ENCODE assay signal across 25 mouse cellular contexts in the genomic region with DNA sequence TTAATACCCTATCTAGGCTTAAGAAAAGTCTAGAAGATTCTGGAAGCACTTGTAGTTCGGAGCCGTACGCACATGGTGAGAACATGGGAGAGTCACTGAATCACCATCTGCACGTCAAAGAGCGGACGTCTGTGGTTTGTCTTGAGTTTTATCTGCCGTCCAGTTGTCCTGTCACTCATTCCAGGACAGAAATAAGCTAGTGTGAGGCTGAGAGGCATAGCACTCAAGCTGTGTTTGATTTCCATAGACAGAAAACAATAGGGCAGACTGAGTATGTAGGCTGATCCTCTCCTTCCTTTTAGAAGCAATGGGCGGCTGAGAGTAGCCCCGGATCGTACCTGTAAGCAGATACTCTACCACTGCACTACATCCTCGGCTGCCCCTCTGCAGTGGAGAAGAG. TPM values are rescaled to one million over a fixed set of nuclear protein-coding genes. Genes with fewer than 3 reads are reported as not detected.
DNase-seq lines count a peak whose midpoint lies in the region; ATAC-seq and TF ChIP-seq lines count a peak whose summit lies in the region.
"Had no signal": no experiment of that assay in that cellular context is flagged by ENCODE, and none has a peak within 500 bp of the region (broad histone marks: within the 10 kb centered on the region; RNA-seq: fewer than 3 reads in every experiment).

No protein-coding gene starts in this region.

- no peak for TF ChIP-seq EP300 in liver, postnatal 0 days (IDR thresholded peaks at IDR 0.05; ENCODE audit: low read depth)

- DNase-seq in heart, adult 8-10 months (ENCODE audit: low spot score): no peak
- DNase-seq in liver, embryonic 11.5 days (ENCODE audit: low spot score): no peak
- DNase-seq in liver, postnatal 0 days: no peak
- peak; percentile 26 for DNase-seq in WW6 (ENCODE audit: low read depth, low spot score)
- DNase-seq in kidney, adult 2 months: no peak
- DNase-seq: adrenal gland, postnatal 10 days; B cell, adult 2 months; cerebellum, adult 11-12 months; cerebellum, postnatal 25 days; gastrocnemius, adult 2 months; heart, postnatal 36 days; kidney, adult 18-20 months; kidney, postnatal 14 days; spleen, adult 18-20 months; thymus, adult 18-20 months had no signal

- peak overlapping the region; percentile 35 for H3K4me2 ChIP-seq in heart, embryonic 12.5 days
- H3K4me2 ChIP-seq in liver, embryonic 11.5 days: no peak overlapping the region
- no peak overlapping the region for H3K4me2 ChIP-seq in liver, postnatal 0 days (ENCODE audit: low read depth, low read length)
- H3K4me2 ChIP-seq in myocyte (ENCODE audit: low read depth): no peak overlapping the region
- no peak overlapping the region for H3K4me2 ChIP-seq in forebrain, embryonic 16.5 days (ENCODE audit: low read length)
- H3K4me2 ChIP-seq: forebrain, embryonic 15.5 days; hindbrain, embryonic 15.5 days; limb, embryonic 15.5 days; neural tube, embryonic 12.5 days had no signal

- no peak for TF ChIP-seq CTCF in liver, postnatal 0 days (IDR thresholded peaks at IDR 0.05; ENCODE audit: low read depth)
- no peak for TF ChIP-seq CTCF in kidney, adult 2 months (conservative IDR thresholded peaks at IDR 0.05; ENCODE audit: insufficient read depth, insufficient read length, low read depth, low read length)

- peak overlapping the region; percentile 11 for H3K4me3 ChIP-seq in heart, embryonic 12.5 days
- no peak overlapping the region for H3K4me3 ChIP-seq in liver, embryonic 11.5 days (ENCODE audit: low read depth, low read length)
- no peak overlapping the region for H3K4me3 ChIP-seq in liver, postnatal 0 days (ENCODE audit: low read depth, low read length)
- H3K4me3 ChIP-seq in myocyte: no peak overlapping the region
- H3K4me3 ChIP-seq in forebrain, embryonic 16.5 days (replicated peaks; ENCODE audit: low read length): no peak overlapping the region
- no peak overlapping the region for H3K4me3 ChIP-seq in kidney, adult 2 months (ENCODE audit: insufficient read depth, low read depth, low read length)
- H3K4me3 ChIP-seq: forebrain, embryonic 15.5 days; gastrocnemius, adult 2 months; hindbrain, embryonic 15.5 days; limb, embryonic 15.5 days; neural tube, embryonic 12.5 days had no signal

- peaks cover 12% of the 10 kb centered on the region for H3K4me1 ChIP-seq in heart, embryonic 12.5 days (replicated peaks)
- peaks cover 7% of the 10 kb centered on the region; the same call in 1 of the 2 replicates for H3K4me1 ChIP-seq in liver, embryonic 11.5 days (replicated peaks; ENCODE audit: control insufficient read depth, insufficient read depth, low read length)
- peaks cover 3% of the 10 kb centered on the region for H3K4me1 ChIP-seq in liver, postnatal 0 days (ENCODE audit: insufficient read depth)
- H3K4me1 ChIP-seq in forebrain, embryonic 16.5 days (replicated peaks; ENCODE audit: control insufficient read depth, insufficient read depth, low read length): no peaks in the 10 kb centered on the region
- no peaks in the 10 kb centered on the region for H3K4me1 ChIP-seq in kidney, adult 2 months (ENCODE audit: control insufficient read depth, insufficient read depth, low read length)
- H3K4me1 ChIP-seq: forebrain, embryonic 15.5 days; hindbrain, embryonic 15.5 days; limb, embryonic 15.5 days; neural tube, embryonic 12.5 days had no signal

- no peaks in the 10 kb centered on the region for H3K27me3 ChIP-seq in heart, embryonic 12.5 days (replicated peaks)
- no peaks in the 10 kb centered on the region for H3K27me3 ChIP-seq in liver, embryonic 11.5 days (replicated peaks; ENCODE audit: control insufficient read depth, insufficient read depth, low read length)
- no peaks in the 10 kb centered on the region for H3K27me3 ChIP-seq in liver, postnatal 0 days (ENCODE audit: insufficient read depth, low read length)
- no peaks in the 10 kb centered on the region for H3K27me3 ChIP-seq in myocyte (ENCODE audit: control insufficient read depth, insufficient read depth, insufficient read length)
- no peaks in the 10 kb centered on the region for H3K27me3 ChIP-seq in forebrain, embryonic 16.5 days (replicated peaks; ENCODE audit: control insufficient read depth, insufficient read depth, low read length)
- no peaks in the 10 kb centered on the region for H3K27me3 ChIP-seq in kidney, adult 2 months (replicated peaks; ENCODE audit: control insufficient read depth, insufficient read depth, low read length)
- H3K27me3 ChIP-seq: forebrain, embryonic 15.5 days; hindbrain, embryonic 15.5 days; limb, embryonic 15.5 days; megakaryocyte, embryonic 14.5 days; neural tube, embryonic 12.5 days had no signal

- 46% methylated on average over 11 of the region's 11 CpGs for WGBS in heart, embryonic 12.5 days
- WGBS in liver, embryonic 11.5 days: 71% methylated on average over 11 of the region's 11 CpGs
- WGBS in liver, postnatal 0 days (ENCODE audit: insufficient replicate concordance): 88% methylated on average over 11 of the region's 11 CpGs
- 88% methylated on average over 11 of the region's 11 CpGs for WGBS in forebrain, embryonic 16.5 days
- WGBS in kidney, adult 2 months: 97% methylated on average over 11 of the region's 11 CpGs

- H3K79me2 ChIP-seq in myocyte (ENCODE audit: control insufficient read depth, insufficient read depth): peaks cover 5% of the 10 kb centered on the region

- no peaks in the 10 kb centered on the region for H3K9me3 ChIP-seq in heart, embryonic 12.5 days (replicated peaks)
- no peaks in the 10 kb centered on the region for H3K9me3 ChIP-seq in liver, embryonic 11.5 days (ENCODE audit: control insufficient read depth, low read length)
- H3K9me3 ChIP-seq in liver, postnatal 0 days (ENCODE audit: low read length): no peaks in the 10 kb centered on the region
- no peaks in the 10 kb centered on the region for H3K9me3 ChIP-seq in forebrain, embryonic 16.5 days (ENCODE audit: control insufficient read depth, low read length)
- H3K9me3 ChIP-seq: forebrain, embryonic 15.5 days; G1E; hindbrain, embryonic 15.5 days; limb, embryonic 15.5 days; megakaryocyte, embryonic 14.5 days; neural tube, embryonic 12.5 days had no signal

- no peak overlapping the region for H3ac ChIP-seq in myocyte (ENCODE audit: control insufficient read depth, insufficient read length)

- H3K9ac ChIP-seq in heart, embryonic 12.5 days: no peak overlapping the region
- H3K9ac ChIP-seq in liver, embryonic 11.5 days (ENCODE audit: low read depth, low read length): no peak overlapping the region
- no peak overlapping the region for H3K9ac ChIP-seq in liver, postnatal 0 days (replicated peaks)
- no peak overlapping the region for H3K9ac ChIP-seq in forebrain, embryonic 16.5 days (replicated peaks; ENCODE audit: low read depth, low read length)
- H3K9ac ChIP-seq: forebrain, embryonic 15.5 days; hindbrain, embryonic 15.5 days; limb, embryonic 15.5 days; neural tube, embryonic 12.5 days had no signal

- ATAC-seq in heart, embryonic 12.5 days (ENCODE audit: insufficient number of reproducible peaks, low FRiP score): peak; percentile 57; the same call in 1 of the 2 replicates
- ATAC-seq in liver, embryonic 11.5 days (replicated peaks; ENCODE audit: low FRiP score): peak; percentile 68
- ATAC-seq in liver, postnatal 0 days: no peak
- no peak for ATAC-seq in forebrain, embryonic 16.5 days
- ATAC-seq: forebrain, embryonic 15.5 days; lung, postnatal 0 days had no signal

- TF ChIP-seq POLR2A in myocyte (IDR thresholded peaks at IDR 0.05; ENCODE audit: insufficient read length, low read depth): no peak
- TF ChIP-seq POLR2A in kidney, adult 2 months (IDR thresholded peaks at IDR 0.05; ENCODE audit: low read depth, low read length): no peak

- peak overlapping the region; percentile 84 for H3K27ac ChIP-seq in heart, embryonic 12.5 days (ENCODE audit: poor library complexity, severe bottlenecking)
- no peak overlapping the region for H3K27ac ChIP-seq in liver, embryonic 11.5 days (ENCODE audit: low read depth, low read length)
- H3K27ac ChIP-seq in liver, postnatal 0 days (ENCODE audit: low read depth): no peak overlapping the region
- no peak overlapping the region for H3K27ac ChIP-seq in forebrain, embryonic 16.5 days (ENCODE audit: low read length)
- H3K27ac ChIP-seq in kidney, adult 2 months (ENCODE audit: insufficient read depth, low read depth, low read length): no peak overlapping the region
- H3K27ac ChIP-seq: forebrain, embryonic 15.5 days; gastrocnemius, adult 2 months; hindbrain, embryonic 15.5 days; limb, embryonic 15.5 days; neural tube, embryonic 12.5 days had no signal

- H3K36me3 ChIP-seq in heart, embryonic 12.5 days: peaks cover 42% of the 10 kb centered on the region
- 0 out of 2 replicates have a peak, but pooled peaks cover 2% of the 10 kb centered on the region for H3K36me3 ChIP-seq in liver, embryonic 11.5 days (ENCODE audit: control insufficient read depth, insufficient read depth, low read length)
- peaks cover 19% of the 10 kb centered on the region; the same call in 1 of the 2 replicates for H3K36me3 ChIP-seq in liver, postnatal 0 days (replicated peaks; ENCODE audit: insufficient read depth, low read length)
- H3K36me3 ChIP-seq in myocyte (ENCODE audit: control insufficient read depth, insufficient read depth): peaks cover 3% of the 10 kb centered on the region
- no peaks in the 10 kb centered on the region for H3K36me3 ChIP-seq in forebrain, embryonic 16.5 days (ENCODE audit: control insufficient read depth, insufficient read depth)
- H3K36me3 ChIP-seq in kidney, adult 2 months (ENCODE audit: control insufficient read depth, insufficient read depth, low read length): no peaks in the 10 kb centered on the region
- H3K36me3 ChIP-seq: forebrain, embryonic 15.5 days; hindbrain, embryonic 15.5 days; neural tube, embryonic 12.5 days had no signal

TF ChIP-seq in myocyte, 11 proteins besides CTCF, POLR2A, EP300 and RAD21:
- TF ChIP-seq MYOD1 (IDR thresholded peaks at IDR 0.05; ENCODE audit: control insufficient read depth in 1 of 3, insufficient read length in 2 of 3, low read depth in 2 of 3) (peak; percentile 78 to 90 (median 87)), SRF (IDR thresholded peaks at IDR 0.05; ENCODE audit: control insufficient read depth, insufficient read length, low read depth) (no peak), MYOG (IDR thresholded peaks at IDR 0.05; ENCODE audit: control insufficient read depth in 1 of 3, insufficient read depth in 1 of 3, insufficient read length in 2 of 3, low read depth in 2 of 3) (peak in 2 of 3 experiments; percentile 30 to 82)

RNA-seq across cellular contexts. Expression of a gene that starts 38.6 kb away (rescaled TPM):
- polyA plus RNA-seq in heart, embryonic 12.5 days (2016; fragmentation: Nextera tagmentation; extraction: Ambion mirVana): 21.8 and 24.9 TPM in 2 replicates
- 10 to 100 TPM; 17.9 to 28.5 (median 22.5) TPM for total RNA-seq in heart, adult 8-10 months (2022)
- polyA plus RNA-seq in liver, embryonic 11.5 days (2014; fragmentation: Nextera tagmentation; extraction: Ambion mirVana): 7.9 and 10.1 TPM in 2 replicates
- 4.5 and 5.3 TPM in 2 replicates for polyA plus RNA-seq in liver, postnatal 0 days (2015; fragmentation: Nextera tagmentation; extraction: Ambion mirVana)
- 4.8 TPM for polyA plus RNA-seq in myocyte (2012; fragmentation: generic; extraction: Trizol)
- 7.0 and 9.7 TPM in 2 replicates for polyA plus RNA-seq in forebrain, embryonic 16.5 days (2015; fragmentation: Nextera tagmentation; extraction: Ambion mirVana)
- polyA plus RNA-seq in kidney, adult 2 months (2012; rRNA removed): 11.7 and 17.6 TPM in 2 replicates

Comparison
In these comparisons a context has a peak if more than half of its experiments do, and no peak if none do; other contexts are left out.
1. ATAC-seq: peak in heart, embryonic 12.5 days (single experiment) and liver, embryonic 11.5 days (single experiment); none in liver, postnatal 0 days (single experiment) and forebrain, embryonic 16.5 days (single experiment).